Mouse (Mus musculus): Measurements from ENCODE around the gene Pi16.

GRCm38 (mm10) chr17:29339170-29339768 is 21.8 kb downstream of the Pi16 start:
- TF ChIP-seq POLR2A (IDR thresholded peaks at IDR 0.05; ENCODE audit: control insufficient read depth, extremely low read depth, insufficient read depth, low read length, poor library complexity) (no peak), CTCF (IDR thresholded peaks at IDR 0.05; ENCODE audit: borderline replicate concordance, control insufficient read depth, extremely low read depth, insufficient read depth, low read length, poor library complexity) (no peak)
